Mouse (Mus musculus) kidney, adult 11 months (tissue): ENCODE results near the gene Lamb1.

Experiments used
- DNase-seq: peaks from one replicate; pipeline ENCODE4 v3.0.0; 2022

The Lamb1 gene

DNA sequence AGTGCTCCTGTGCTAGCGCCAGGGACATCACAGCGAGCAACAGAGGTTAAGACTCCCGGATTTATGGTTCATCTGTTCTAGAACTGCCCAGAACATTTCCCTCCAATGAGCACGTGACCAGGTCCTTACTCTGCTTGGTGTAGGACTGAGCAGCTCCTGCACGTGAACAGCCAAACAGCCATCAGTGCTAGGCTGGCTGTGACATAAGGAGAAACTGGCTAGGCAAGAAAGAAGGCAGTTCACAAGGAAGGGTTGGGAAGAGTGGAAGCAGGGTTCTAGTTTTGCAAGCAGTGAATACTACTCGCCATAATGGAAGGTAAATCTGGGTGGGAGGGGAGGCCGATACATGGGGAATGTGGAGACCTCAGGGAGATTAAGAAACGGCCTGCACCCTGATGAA is 10.1 kb upstream of the Lamb1 start:
- no peak for DNase-seq

DNA sequence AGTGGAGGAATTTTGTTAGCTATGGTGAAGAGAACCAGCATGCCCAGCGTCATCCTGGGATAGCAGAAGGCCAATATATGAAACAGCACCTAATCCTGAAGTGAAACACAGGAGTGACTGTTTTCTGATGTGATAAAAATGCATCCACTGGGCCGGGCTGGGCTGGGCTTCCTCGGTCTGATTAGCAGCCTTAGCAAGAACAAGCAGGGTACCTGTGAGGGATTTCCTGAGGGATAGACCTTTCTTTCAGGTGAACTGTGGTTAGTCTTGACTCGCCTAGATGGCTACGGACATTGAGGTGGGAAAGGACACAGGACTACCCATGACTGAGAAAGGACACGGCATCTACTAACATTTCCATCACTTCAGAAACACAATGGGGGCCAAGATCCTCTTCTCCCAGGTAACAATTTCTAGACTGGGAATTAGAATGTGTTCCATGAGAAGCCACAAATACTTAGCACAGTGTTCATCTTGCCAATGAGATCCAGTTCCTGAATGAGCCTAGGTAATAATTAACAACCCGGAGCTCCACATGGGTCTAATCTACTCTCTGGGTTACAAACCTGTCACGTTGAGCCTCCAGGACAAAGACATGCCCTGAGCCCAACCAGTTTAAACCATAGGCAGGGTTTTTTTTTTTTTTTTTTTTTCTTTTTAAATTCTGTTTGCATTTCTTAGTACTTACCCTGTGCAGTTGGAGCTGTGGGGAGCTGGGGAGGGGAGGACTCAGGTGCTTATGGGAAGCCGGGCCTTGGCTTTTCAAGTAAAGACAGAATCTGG is 8.7 kb upstream of the Lamb1 start:
- peak; percentile 86 for DNase-seq

DNA sequence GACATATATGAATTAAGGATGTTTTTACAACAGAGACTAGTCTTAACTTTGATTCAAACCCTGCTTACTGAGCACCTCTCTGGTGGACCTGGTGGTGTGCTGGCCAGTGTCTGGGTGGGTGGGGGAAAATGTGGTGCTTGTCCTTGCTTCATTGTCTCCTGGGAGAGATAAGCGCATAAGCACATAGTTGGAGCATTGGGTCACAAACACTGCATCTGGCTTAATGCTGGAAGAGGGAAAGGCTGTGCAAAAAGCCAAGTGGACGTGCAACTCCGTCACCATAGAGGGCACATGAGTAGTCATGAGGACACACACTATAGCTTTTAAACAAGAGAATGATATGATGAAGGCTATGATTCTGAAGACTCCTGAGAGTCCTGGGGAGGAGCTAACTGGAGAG is 3.2 kb upstream of the Lamb1 start:
- no peak for DNase-seq

DNA sequence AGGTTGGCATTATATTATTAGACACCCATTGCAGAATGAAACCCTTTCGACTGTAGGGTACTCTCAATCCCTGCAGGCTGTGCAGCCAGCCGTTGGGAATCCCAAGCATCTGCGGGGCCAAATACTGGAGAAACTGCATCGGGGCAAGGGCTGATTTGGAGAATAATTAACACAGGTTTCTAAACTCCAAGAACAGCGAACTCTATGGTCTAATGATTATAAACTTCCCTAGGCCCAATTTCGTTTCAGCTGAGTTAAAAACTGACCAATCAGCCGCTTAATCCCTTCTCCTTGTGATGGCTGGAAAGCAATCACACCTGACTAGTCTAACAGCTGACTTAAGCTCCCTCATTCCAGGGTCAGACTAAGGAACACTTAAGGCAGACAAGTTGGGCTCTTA is 1.1 kb upstream of the Lamb1 start:
- peak; percentile 89 for DNase-seq

DNA sequence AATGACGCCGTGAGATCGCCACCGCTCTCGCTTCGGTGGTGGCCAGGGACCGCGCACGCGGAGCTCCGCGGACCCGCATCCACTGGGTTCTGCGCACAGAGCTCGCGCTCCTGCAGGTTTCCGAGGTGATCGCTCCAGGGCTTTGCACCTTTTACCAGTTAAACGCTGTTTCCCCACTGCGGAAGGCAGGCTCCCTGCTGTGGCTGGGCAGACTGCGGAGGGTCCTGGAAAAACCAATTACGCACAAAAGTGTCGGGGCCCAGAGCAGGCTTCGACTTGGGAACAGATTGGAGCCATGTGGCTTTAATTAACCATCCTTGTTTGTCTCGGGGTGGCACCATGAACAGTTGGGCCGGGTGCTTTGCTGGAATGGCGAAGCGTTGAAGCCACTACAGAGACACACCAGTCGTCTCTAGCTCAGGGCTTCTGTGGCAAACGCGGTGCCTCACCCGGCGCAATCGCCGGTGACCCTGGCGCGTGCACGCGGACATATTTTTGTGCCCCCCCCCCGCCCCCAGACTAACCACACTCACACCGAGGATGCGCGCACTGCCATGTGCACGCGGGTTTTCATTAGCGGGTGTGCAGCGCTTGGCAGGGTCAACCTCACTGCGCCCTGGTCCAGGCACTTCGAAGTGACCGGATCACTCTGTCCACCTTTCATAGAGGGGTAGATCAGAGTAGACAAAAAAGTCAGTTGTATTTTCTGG is 843 bp downstream of the Lamb1 start:
- DNase-seq = no peak

DNA sequence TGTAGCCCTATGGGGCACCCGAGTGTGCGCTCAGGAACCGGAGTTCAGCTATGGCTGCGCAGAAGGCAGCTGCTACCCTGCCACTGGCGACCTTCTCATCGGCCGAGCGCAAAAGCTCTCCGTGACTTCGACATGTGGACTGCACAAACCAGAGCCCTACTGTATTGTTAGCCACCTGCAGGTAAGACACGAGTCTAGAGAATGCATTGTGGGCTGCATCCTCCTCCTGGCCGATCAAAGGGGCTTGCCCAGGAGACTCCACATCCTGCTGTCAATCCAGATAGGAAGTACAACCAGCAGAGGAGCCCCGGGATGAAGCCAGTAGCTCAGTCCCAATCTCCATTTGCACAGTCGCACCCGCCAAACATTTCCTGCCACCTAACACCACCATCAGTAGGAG is 1.7 kb downstream of the Lamb1 start:
- DNase-seq = no peak

DNA sequence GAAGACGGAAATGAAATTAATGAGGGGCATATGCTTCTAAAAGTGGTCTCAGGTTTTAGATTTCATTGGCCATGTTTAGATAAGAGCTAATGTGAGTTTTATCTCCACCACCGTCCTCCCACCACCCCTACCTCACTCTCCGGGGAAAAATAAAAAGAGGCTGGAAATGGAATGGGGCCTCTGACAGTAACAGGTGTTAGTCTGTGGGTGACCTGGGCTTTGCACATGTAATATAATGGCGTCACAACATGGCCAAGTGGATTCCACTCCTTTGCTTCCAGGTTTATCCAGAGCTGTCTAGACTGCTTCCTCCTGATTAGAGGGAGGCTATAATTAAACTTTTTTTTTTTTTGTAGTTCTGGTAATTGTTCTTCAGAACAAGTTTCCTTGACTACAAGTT is 2.3 kb downstream of the Lamb1 start:
- no peak for DNase-seq

DNA sequence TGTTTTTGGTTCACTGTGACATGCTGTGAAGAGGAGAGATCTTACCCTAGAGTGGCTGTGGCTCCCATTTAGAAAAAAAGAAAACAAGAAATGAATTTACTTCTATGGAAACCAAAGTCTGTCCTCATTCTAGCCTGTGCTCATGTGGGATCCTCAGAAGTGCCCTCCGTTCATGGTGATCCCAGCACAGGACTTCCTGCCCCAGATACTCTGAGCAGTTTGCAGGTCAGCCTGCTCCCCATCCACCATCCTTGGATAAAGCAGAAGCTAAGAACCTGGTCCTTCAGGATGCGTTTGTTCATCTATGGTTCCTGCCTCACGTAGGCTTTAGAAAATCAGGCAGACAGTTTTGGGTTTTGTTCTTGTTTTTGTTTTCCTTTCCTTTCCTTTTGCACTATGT is 3.3 kb downstream of the Lamb1 start:
- no peak for DNase-seq

DNA sequence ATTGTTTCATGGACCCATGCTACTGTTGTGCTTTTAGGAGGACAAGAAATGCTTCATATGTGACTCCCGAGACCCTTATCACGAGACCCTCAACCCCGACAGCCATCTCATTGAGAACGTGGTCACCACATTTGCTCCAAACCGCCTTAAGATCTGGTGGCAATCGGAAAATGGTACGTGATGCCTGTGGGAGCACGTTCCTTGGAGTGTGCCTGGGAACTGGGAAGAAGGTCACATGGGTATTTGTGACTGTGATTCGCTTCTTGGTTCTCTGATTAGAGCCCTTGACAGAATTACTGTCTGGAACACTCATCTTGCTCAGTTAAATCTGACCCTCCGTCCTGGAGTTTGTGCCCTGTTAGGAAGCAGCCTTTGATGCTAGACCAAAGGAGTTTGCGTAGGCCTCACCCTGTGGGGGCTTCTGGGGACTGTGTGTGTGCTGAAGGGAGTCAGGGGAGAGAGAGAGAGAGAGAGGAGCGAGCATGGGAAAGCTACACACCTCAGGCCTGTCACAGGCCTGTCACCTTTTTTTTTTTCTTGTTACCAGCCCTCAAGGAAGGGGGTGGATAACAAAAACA is 4.1 kb downstream of the Lamb1 start:
- DNase-seq = no peak

DNA sequence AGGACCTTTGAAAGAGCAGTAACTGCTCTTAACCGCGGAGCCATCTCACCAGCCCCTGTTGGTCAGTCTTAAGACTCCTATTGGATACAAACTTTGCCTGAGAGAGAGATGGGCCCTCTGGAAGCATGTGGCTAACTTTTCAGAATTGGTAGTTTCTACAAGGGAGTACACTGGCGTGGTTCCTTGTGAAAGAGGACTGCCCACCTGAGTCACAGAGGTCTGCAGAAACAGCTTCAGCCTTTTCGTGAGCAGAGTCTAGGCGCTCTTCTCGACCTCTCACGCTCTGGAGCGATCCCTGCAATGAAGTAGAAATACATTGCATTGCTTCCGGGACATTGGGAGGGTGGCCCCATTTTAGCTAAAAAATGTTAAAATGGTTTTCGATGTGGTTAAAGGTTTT is 5.3 kb downstream of the Lamb1 start:
- DNase-seq = no peak

DNA sequence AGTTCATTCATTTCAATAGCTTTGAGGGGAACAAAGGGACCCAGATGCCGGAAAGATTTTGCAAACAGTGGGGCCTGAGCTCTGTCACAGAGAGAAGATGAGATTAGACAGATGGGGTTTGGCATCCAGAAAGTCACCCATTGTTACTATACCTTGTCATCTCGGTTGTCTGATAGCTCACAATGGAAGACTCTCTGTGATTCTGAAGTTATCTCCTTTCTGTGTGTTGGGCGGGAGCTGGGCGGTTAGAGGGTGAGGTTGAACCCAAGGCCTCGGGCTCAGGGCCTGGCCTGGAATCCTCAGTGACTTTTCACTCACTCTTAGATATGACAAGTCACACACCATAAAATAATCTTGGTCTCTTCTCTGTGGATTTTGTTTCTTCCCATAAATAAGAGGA is 5.7 kb downstream of the Lamb1 start:
- no peak for DNase-seq

DNA sequence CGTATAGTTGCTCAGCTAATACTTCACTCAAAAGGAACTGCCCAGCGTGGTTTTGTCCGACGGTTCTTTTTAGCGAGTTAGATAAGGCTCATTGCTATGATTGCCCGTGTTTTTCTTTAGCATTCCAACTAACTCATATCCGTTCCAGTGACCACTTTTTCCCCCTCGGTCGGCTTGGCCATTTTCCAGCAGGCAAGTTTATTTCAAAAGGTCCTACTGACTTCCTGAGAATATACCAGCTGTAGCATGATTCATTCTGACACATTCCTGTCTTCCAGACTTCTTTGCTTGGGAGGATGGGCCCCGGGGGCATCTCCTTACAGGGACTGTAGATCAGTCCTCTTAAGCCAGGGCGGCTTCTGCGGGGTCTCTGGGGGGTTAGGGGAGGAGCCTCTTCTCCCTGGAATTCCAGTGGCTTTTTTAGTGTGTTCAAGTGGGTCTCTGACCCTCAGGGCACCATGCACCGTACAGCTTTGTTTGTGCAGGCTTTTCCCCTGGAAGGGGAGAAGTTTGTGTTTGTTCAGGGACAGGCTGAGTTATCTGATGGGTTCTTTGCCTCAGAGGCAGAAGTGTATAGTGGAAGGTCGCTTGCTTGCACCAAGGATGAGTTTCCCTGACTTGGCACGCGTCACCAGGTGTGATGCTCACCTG is 6.5 kb downstream of the Lamb1 start:
- DNase-seq = peak; percentile 71

DNA sequence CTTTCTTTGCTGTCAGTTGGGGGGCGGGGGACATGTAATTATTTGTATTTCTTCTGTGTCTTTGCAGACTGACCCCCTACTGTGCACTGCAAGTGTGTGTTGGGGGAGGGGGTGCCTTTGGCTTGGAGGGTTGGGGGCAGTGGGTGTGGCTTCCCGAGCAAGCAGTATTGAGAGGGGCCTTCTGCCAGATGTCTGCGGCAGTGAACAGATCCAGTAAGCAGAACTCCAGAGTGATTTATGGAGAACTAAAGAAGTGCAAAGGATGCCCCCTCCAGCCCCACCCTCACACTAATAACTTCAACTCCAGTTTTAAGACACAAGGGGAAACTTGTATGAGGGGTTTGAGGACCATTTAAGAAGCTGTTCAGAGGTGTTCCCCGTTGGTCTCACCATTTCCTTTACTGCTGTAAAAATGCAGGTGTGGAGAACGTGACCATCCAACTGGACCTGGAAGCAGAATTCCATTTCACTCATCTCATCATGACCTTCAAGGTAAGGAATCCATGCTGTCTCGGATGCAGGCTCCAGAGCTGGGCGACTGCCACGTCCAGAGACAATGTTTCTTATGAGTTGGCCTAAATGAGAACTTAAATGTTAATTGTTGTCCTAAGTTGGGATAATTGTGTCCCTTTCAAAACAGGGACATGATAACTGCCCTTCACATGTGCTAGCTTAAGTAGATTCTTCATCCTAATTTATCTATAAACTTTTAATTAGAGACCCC is 7.1 kb downstream of the Lamb1 start:
- DNase-seq = no peak

DNA sequence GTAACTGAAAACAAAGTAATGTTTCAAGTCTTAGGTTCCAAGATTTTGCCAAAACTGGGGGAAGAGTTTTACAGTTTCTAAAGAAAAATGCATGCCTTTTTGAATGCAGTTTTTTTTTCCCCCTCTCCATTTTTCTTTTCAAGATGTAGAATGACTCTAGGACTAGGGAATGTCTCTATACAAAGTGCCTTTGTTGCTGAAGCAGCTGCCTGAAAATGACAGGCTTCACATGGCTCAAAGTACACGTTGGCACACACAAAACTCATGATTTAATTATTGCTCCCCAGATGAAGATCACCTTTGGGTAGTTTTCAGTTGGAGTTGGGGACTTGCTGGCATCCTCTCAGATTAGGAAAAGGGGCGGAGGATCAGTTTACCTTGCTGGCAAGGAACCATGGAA is 7.8 kb downstream of the Lamb1 start:
- no peak for DNase-seq

DNA sequence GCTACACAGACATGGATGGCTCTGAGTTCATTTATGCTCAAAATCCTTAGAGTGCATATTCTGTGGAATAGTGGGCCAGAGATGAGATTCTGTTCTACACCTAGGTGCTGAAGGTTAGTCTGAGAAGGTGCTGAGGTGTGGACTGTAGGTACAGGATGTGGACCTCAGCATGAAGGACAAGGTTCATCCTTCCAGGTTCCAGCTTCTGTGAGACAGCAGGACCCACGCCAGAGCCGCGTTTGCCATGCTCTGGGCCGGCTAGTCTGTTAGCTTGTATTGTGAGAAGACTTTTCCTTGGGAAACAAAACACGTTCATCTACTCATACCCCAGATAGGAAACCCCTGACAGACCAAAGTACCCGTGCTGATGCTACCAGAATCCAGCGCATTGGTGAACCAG is 8.6 kb downstream of the Lamb1 start:
- DNase-seq = peak; percentile 77

DNA sequence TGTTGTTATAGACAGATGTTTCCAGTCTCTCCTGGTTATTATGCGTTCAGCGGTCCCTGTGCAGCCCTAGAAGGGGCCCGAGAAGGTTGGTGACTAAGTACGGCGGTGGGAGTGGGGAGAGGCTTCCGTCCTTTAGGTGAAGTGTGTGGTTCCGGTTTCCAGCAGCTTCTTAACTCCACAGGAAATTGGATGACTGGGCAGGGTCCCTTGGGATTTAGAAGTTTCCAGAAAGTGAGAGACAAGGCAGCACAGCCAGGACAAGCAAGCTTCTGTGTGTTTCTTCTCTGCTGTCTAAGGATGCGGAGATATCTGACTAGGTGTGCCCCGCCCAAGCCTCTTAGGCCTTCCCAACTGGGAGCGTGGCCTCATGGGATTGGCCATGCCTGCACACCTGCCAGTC is 10.4 kb downstream of the Lamb1 start:
- DNase-seq = no peak

DNA sequence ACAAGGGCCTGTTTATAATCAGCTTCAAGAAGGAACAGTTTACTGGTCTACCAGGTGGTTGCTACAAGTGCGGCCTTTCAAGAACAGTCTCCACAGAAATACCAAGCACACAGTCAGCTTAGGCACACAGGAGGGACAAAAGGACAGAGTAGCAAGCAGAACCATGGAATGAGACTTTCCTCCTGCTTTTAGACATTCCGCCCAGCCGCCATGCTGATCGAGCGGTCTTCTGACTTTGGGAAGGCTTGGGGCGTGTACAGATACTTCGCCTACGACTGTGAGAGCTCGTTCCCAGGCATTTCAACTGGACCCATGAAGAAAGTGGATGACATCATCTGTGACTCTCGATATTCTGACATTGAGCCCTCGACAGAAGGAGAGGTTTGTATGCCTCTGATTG is 13.2 kb downstream of the Lamb1 start:
- no peak for DNase-seq

DNA sequence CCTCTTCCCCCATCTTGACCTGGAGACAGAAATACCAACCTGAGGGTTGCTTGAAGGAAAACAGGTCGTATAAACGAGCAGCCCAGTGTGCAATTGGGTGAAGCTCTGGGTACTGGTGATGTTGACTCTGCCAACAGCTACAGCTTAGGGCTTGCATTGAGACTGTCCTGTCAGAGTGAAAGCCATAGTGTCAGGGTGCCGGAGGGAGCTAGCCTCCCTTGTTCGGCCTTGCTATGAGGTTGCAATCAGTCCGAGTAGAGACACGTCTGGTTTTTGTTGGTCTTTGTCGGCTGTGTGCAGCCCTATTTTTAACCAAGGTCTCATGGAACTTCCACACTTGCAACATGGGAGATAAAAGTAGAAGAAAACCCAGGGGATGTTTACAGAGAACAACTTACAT is 15.3 kb downstream of the Lamb1 start:
- DNase-seq = no peak

DNA sequence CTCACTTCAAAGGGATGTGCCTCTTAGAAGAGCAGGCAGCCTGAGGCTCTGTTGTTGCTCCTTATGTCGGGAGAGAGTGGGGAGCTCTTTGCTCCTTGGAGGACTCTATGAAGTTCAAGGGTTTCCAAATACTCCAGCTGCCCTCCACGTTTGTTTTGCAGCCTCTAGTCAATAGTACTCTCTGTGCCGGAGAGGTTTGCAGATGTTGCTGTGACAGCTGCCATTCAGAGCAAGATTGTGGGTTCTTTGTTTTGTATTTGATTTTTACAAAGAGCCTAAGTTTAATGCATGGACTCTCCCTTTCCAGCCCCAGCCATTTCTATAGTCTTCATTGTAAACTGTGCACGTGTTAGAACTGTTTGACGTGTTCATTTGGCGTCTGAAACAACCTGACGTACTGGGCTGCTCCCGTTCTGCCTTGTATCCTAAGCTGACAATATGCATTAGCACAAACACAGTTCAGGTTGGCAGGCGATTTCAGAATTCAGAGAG is 16.1 kb downstream of the Lamb1 start:
- DNase-seq = no peak

DNA sequence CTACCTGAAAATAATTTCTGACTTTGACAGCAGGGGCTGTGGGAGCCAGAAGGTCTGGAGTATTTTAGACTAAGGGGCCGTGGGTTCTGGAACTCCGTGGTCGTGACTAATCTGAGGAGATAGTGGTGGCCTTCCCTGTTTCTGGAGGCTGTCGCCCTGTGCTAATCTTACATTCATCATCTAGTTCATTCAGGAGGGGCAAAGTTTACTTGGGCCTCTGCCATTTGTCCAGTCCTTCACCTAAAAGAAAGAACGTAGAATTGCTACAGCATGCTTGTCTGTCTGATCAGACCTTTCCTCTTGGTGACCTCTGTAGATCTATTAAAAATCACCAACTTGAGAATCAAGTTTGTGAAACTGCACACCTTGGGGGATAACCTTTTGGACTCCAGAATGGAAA is 17.2 kb downstream of the Lamb1 start:
- peak; percentile 60 for DNase-seq

DNA sequence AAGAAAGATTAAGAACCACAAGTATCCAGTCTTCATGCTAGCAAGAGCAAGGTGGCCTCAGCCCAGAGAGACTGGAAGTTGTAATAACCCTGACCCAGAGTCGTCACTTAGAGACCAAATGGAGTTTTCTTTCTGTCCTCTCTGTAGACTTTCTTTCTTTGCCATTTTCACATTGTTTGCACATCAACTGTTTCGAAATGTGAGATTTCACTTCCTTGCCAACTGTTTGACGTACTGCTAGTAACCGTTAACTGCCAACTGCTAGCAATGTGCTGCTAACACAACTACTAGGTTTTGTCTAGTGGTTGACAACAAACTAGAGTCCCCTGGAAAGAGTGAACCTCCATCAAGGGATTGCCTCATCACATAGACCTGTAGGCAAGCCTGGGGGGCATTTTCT is 18.1 kb downstream of the Lamb1 start:
- no peak for DNase-seq

DNA sequence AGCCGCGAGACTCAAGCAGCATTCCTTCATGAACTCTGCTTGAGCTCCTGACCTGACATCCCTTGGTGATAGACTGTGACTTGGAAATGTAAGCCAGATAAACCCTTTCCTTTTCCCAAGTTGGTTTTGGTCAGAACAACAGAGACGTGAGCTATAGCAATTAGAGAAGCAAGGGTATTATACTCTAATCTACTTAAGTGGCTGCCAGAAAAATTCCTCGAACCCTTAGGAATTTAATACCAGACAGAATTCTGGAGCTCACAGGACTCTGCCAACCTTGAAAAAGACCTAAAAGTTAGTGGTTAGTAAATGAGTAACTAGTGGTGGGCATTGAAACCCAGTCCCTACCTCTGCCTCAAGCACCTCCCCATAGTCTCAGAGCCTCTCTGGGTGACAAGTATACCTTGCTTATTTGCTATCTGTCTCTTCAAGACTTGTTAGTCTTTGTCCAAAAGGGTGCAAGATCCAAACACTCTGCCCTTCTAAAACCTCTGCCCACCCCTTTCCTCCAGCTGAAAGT is 18.6 kb downstream of the Lamb1 start:
- DNase-seq = no peak

DNA sequence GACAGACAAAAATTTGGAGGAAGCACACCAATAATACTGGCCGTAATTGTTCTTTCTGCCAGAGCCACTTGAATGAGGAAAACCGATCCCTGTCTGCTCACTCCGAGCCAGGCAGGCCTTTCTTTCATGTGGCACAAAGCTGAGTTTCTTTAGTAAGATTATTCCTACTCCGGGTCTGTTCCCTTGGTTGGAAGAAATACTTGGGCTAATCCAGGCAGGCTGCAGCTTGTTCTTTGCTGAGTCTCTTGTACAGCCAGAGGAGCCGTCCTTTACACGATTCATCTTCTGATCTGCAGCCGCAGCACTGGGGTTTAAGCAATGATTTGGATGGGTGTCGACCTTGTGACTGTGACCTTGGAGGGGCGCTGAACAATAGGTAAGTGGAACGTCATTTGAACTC is 24.0 kb downstream of the Lamb1 start:
- no peak for DNase-seq
